Mouse (Mus musculus): ENCODE data around the gene Ppm1j.

DNA sequence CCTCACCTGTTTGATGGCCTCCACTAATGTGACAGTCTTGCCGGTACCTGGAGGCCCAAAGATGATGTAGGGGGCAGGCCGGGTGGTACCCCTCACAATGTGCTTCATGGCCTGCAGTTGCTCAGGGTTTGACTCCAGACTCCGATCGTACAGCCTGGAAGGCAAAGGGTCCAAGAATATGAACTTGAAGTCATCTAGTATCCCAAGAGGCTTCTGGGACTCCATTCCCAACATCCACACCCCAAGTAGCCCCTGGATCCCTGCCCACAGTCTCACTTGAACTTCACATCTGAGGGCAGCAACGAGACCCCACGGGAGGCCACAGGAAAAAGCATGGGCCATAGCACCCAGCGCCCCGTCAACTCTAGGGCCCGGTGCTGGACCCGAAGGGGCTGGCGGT lies 19.8 kb downstream of the Ppm1j start:
- no peak for TF ChIP-seq POLR2A (IDR thresholded peaks at IDR 0.05; ENCODE audit: insufficient read length, low read depth)
- TF ChIP-seq USF1 (IDR thresholded peaks at IDR 0.05; ENCODE audit: low read depth), result no peak

Measured in myocyte (in vitro differentiated cells).